Mouse (Mus musculus): ENCODE results near the gene Rps7.

Gene Rps7

DNA sequence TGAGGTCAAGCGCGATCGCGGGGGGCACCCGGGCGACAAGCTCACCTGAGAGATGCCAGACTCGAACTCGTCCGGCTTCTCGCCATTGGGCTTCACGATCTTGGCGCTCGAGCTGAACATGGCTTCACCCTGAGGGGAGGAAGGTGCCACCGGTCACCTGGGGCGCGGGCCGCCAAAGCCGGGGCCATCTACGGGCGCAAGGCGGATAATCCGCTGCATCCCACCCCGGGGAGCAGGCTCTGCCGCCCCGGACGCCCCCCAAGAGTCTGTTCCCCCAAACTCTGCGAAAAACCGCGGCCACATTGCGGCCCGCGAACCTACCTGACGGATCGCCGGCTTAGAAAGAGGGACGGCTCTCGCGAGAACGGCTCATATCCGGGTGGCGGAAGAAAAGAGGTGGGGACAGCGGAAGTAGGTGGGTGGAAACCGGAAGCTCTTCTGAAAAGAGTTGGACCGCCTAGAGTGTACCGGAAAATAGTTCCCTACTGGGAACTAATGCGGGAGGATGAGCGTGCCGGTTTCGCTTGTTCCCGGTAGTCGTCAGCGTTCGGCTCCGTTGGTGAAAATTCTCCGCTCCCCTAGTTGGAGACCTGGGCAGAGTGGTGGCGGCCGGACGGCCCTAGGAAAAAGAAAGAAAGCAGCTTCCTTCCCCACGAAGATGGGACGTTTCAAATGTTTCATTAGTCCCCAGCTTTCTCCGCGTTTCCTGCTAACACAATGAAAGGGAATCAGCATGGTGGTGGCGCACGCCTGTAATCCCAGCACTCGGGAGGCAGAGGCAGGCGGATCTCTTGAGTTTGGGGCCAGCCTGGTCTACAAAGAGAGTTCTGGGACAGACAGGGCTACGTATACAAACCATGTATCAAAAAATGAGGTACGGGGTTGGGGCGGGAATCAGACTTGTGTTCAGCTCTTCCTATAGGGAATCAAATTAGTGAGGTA lies at the start of gene Rps7:
Rps7 (minus strand) TSS at position 419 of the 942 bp plus-strand sequence.
- DNase-seq (ENCODE audit: low read depth, low spot score) = peak; percentile 96

DNA sequence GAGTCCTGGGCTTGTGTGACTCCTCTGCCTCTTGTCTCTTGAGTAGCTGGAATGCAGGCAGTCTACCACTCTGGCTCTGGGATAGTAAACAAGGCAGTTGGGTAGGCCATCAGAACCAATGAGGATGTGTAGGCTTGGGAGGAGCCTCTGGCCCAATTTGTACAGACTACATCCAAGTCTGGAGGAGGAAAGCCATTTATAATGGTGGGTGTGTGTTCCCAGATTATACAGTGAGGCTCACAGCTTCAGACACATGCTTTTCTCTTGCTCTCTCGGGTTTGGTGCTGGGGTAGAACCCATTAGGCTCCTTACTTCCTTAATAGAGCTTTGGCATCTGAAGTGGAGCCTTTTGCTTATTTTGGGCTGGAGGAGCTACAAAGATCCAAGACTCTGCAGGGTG lies 48.9 kb upstream of the Rps7 start:
- DNase-seq (ENCODE audit: low read depth, low spot score) = no peak

DNA sequence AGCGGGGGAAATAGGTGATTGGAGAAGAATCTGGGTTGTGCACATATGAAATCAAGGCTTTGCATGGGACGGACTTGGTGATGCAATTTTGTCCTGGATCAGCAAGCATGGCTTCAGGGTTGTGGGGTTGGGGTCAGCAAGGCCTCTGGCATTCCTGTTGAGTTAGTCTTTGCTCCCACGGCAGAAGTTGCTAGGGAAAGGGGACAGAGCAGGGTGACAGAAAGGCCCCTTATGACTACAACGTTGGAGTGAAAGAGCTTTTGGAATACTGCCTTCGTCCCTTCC lies 40.1 kb upstream of the Rps7 start:
- no peak for DNase-seq (ENCODE audit: low read depth, low spot score)

DNA sequence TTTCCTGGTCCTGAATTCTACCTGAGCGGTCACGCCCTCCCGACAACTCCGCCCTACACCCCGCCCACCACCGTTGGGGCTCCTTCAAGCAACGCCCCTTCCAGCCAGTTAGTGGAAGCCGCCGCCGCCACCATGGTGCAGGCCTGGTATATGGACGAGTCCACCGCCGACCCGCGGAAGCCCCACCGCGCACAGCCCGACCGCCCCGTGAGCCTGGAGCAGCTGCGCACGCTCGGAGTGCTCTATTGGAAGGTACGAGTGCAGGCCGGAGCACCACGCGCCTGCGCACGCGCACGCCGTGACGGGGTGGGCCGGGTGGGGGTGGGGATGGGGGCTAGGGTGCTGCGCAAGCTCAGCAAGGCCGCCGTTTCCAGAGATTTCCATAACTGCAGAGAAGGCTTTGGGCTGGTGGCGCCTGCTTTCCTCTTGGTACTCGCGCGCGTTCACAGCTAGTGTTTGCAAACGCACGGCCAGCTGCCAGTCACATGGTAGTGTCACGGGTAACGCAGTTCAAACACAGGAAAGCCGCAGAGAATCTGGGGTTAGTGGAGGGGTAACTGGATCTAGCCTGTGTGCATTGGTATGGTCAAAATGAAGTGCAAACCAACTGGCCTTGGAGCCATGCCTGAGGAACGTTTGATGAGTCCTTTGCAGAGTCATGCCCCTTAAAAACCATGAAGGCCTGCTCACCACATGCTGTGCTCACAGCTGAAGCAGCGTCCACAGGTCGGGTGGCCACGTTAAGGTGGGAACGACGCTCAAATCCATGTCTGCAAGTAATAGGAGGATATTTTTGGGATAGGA lies 39.6 kb upstream of the Rps7 start, which contains the start of gene Adi1:
Adi1 (plus strand) TSS at position 111 of the 804 bp plus-strand sequence.
- peak; percentile 90 for DNase-seq (ENCODE audit: low read depth, low spot score)

DNA sequence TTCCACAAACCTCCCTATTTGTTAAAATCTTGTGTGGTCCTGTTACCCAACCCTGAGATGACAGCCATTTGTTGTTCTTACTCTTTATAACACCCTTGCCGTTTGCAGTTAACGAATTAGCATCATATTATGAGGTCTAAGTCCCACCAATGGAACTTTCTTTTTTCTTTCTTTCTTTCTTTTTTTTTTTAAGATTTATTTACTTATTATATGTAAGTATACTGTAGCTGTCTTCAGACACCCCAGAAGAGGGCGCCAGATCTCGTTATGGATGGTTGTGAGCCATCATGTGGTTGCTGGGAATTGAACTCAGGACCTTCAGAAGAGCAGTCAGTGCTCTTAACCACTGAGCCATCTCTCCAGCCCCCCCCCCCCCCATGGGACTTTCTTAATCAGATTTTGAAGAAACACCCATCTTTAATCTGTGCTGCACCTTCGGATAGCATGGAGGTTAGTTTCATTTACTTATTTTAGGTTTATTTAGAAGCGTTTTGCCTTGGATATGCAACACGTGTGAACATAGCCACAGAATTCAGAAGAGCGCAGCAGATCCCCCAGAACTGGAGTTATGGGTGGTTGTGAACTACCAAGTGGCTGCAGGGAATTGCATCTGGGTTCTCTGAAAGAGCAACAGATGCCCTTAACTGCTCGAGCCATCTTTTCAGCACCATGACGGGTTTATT lies 38.4 kb upstream of the Rps7 start:
- DNase-seq (ENCODE audit: low read depth, low spot score) = no peak

DNA sequence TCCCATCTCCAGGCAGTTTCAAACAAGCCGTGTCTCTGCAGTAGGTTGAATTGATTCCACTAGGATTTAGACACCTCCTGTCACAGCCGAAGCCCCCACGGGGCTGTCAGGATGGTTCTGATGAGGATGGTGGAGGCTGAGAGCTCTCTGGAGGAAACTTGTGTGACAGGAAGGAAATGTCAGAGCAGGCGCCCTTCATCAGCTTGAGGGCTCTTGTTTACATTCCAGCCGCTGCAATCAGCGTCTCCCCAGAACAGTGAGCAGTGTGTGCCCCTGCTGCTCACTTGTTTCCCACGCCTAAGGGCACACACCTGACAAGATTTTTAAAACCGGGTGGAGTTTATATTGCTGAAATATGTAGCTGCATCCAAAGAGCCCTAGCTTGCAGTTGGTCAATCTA lies 31.5 kb upstream of the Rps7 start:
- no peak for DNase-seq (ENCODE audit: low read depth, low spot score)

DNA sequence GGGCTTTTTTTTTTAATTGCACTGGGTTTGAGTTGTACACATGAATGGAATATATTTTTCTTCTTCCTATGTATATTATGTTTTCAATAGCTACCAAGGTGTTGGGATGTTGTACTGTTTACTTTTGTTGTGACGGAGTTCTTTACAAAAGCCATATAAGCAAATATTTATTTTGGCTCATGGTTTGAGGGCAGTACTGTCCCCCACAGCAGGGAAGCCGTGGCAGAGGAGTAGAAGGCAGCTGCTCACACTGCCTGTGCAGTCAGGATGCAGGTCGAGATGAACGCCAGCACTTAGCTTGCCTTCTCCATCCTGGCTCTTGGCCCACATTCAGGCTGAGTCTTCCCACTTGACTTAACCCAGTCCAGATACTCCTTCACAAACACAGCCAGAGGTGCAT lies 31.0 kb upstream of the Rps7 start:
- no peak for DNase-seq (ENCODE audit: low read depth, low spot score)

DNA sequence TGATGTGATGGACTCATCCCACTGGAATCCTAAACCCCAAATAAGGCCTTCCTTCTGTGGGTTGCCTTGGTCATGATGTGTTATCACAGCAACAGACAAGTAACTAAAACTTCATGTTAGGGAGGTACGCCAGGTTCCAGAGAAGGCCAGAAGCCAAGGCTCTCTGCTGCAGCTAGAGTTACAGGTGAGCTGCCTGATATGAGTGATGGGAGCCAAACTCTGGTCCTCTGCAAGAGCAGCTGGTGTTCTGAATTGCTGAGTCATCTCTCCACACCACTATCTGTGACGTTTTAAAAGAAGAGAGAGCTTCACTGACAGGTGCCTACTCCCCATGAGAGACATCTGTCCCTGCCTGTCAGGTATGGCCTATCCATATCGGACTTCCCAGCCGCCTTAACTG lies 26.9 kb upstream of the Rps7 start:
- DNase-seq (ENCODE audit: low read depth, low spot score) = no peak

DNA sequence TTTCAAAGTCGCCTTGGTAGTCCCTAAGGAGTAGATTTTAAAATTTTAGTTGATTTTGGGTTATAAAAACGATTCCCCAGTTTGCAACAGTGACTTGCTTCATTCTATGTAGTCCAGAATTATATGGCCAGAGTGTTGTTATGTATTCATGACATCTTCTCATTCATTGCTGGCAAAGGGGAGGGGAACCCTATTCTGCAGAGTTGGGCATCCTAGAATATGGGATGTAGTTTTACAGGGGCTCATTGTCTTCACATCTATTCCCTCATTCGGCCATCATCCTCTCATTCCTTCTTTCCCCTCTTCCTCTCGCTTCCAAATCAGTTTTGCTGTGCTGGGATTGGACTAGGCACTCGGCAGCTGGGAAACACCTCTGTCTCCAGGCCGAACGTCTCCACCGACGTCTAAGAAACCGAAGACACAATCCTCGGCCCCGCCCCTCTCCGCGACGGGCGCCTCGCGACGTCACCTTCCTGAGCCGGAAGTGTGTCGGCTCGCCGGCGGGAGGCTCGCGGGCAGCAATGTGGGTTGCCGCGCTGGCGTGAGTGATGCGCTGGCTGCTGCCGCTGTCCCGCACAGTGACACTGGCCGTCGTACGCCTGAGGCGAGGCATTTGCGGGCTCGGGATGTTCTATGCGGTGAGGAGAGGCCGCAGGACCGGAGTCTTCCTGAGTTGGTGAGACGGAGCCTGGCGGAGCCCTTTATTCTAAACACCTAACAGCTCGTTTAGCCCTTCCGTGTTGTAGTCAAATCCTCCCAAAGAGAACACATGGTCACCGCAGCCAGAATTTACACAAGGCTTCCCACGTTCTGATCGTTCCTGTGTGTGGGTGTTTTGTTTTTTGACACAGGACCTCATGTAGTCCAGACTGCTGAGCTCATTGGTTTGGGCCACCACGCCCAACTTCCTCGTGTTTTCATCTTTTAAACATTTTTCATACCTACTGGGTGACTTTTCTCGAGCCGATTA lies 13.7 kb upstream of the Rps7 start, which contains the start of gene Rnaseh1:
Rnaseh1 (plus strand) TSS at position 462 of the 970 bp plus-strand sequence.
- DNase-seq (ENCODE audit: low read depth, low spot score) = peak; percentile 91

DNA sequence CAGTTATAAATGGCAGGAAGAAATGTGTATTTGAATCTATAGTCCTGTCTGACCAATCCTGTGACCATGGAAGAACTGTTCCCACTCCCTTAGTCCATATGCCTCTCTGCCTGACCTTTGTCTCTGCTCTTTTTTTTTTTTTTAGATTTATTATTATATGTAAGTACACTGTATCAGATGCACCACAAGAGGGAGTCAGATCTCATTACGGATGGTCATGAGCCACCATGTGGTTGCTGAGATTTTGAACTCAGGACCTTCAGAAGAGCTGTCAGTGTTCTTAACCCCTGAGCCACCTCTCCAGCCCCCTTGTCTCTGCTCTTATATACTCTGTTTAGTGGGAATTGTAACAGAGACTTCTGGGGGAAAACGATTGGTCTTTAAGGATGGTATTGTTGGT lies 3.0 kb upstream of the Rps7 start:
- no peak for DNase-seq (ENCODE audit: low read depth, low spot score)

DNA sequence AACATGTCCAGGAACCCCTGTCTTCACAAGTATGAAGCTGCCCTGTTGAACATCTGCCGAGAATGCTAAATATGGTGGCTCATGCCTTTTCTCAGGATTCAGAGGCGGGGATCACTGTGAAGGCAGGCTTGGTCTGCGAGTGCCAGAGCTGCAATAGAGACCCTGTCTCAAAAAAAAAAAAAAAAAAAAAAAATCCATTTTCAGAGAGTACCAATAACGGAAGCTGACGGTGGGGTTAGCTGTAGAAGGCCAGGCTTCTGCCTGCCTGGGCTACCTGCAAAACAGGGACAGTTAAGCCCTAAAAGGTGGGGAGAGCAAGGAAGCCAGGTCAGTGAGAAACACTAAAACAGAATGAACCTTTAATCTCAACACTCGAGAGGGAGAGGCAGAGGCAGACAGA lies 790 bp upstream of the Rps7 start:
- no peak for DNase-seq (ENCODE audit: low read depth, low spot score)

DNA sequence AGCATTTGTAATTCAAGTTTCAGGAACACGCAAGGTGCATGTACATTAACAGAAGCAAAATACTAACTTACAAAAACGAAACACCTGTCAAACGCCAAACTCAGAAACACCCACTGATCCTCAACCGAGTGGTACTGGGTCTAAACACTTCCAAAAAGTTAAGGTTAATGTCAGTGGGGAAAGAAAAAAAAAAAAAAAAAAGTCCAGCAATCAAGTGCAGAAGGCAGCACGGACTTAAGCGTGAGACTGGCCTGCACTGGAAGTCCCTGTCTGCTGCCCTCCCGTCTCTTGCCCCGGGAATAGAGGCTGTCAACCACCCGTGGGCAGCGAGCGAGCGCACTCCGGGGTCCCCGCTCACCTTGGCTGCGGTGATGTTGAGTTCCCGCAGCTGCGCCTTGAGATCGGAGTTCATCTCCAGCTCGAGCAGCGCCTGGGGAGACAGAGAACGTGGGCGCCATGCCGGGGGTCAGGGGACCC lies 657 bp downstream of the Rps7 start:
- no peak for DNase-seq (ENCODE audit: low read depth, low spot score)

DNA sequence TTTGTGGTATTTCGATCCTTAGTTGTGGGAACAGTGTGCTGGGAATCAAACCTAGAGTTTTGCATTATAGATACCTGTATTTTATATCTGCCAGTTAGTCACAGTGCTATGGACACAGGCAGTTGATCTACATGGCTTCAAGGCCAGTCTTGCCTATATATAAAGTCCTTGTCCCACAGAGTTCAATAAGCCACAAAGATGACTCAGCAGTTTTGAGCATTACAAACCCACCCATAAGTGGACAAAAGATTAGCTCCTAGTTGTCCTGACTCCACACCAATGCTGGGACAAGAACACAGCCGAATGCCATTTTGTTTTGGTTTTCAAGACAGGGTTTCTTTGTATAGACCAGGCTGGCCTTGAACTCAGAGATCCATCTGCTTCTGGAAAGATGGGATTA lies 7.3 kb downstream of the Rps7 start:
- DNase-seq (ENCODE audit: low read depth, low spot score) = no peak

DNA sequence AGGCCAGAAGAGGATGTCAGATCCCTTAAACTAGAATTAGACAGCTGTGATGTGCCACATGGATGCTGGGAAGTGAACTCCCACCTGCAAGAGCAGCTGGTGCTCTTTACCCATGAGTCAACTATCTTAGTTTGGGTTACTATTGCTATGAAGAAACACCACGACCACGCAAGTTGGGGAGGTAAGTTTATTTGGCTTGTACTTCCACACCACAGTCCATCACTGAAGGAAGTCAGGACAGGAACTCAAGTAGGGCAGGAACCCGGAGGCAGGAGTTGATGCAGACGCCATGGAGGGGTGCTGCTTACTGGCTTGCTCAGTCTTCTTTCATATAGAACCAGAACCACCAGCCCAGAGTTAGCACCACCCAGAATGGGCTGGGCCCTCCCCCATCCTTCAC lies 8.7 kb downstream of the Rps7 start:
- no peak for DNase-seq (ENCODE audit: low read depth, low spot score)

DNA sequence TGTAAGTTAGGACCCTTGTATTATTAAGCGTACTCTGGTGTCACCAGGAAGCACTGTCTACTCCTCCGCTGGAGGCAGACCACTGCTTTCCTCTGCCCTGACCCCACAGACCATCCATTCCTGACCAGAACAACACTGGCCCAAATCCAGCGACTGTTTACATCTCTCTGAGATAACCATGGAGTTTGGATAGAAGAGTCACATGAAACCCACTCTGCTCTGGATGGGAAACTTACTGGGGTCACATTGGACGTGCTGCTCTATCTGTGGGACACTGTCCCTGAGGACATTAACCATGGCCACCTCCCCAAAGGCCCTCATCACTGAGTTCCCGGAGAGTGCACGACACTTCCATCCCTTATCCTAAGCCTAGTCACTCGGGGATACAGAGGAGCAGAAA lies 10.3 kb downstream of the Rps7 start:
- DNase-seq (ENCODE audit: low read depth, low spot score) = no peak

DNA sequence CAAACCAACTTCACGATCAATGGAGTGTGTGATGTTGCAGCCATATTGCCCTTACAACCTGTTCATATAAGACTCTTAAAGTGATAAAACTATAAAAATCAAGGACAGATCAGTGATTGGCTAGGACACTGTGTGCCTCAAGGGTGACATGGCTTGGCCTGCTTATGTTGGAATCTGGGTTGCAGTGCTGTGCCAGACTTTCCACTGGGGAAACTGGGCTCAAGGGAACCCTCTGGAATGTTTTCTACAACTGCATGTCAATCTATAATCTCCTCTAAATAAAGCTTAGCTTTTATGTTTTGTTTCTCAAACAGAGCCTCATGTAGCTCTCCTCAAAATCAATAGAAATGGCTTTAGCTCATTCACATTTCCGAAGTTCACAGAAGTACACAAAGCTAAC lies 11.5 kb downstream of the Rps7 start:
- DNase-seq (ENCODE audit: low read depth, low spot score) = no peak

DNA sequence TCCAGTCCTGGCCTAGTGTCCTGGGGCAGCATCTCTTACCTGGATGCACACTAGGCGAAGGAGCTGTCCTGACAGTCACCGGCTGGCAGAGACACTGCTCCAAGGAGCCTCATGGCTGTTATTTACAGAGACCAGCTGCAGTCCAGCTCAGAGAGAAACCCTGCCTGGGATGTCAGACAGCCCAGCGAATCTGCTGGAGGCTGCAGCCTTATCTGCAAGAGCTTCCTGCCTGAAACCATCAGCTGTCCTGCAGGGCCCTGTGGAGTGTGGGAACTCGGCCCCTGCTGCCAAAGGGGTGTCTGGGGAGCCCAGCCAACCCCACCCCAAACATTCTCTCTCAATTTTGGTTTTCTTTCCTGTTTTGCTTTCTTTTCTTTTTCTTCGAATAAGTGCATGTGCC lies 12.6 kb downstream of the Rps7 start, which contains the start of gene Colec11:
Colec11 (minus strand) TSS at position 183 of the 400 bp plus-strand sequence.
- no peak for DNase-seq (ENCODE audit: low read depth, low spot score)

DNA sequence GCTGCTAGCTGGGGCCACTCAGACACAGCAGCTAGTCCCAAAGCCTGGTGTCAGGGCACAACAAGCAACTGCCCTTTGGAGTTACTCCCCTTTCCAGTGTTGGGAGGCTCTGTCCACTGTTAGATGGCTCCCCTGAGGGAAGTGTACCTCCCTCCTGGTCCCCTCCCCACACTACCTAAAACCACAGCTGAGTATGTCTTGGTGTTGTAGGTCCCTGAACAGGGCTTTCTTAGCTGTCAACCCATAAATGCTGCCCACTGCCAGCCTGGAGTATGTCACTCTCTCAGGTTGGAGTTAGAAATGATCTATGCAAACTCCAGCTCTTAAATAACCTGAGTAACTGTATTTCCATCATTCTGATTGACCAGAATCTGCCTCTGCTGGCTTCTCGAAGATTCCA lies 13.1 kb downstream of the Rps7 start:
- no peak for DNase-seq (ENCODE audit: low read depth, low spot score)

DNA sequence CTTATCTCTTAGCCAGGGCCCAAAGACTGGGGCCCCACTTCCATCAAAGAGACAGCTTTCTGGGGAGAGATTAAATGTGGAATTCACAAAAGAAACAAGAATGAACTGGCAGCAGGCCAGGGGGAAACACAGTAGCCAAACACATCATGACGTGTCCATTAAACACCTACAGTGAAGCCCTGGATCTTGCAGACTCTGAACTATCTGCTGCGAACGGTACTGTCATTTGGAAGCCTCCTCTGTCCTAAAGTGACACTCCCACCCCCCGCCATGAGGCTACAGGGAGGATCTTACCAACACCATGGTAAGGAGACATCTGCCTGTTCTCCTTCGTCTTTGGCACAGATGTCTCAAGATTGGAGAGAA lies 13.6 kb downstream of the Rps7 start:
- DNase-seq (ENCODE audit: low read depth, low spot score) = no peak

DNA sequence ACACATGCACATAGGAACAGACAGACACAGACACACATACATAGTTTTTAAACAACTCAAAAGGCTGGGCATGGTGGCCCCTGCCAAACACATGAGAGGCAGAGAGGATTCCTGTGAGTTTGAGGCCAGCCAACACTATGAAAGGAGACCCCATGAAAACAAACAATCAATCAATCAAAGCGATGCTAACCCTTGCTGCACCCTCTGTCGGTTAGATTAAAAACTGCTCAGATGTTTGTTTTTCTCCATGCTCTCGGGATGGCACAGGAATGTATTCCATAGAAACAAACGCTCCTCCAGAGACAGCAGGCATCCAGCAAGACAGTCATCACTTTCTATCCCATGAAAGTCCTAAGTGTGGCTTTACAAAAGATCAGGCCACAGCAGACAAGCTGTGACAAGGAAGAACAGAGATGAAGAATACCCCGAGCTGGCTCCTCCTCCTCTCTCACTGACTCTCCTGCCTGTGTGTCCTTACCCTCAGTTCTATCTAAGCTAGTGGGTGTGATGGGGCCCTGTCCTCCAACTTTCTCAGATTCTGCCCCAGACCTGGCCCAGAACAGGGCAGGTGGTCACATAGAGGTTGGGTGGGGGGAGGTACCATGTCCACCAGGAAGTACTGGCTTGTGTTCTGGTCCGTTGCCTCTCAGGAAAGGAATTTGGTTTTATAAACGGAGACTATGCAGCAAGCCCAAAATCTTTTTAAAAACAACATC lies 14.1 kb downstream of the Rps7 start:
- DNase-seq (ENCODE audit: low read depth, low spot score) = no peak

Measured in mesoderm, embryonic 11.5 days (tissue).